Mouse (Mus musculus) brain, embryonic 18.5 days (tissue): ENCODE data around the gene Pkhd1.
A peak's percentile ranks its signal among the peaks of the same experiment; 100 is the strongest.

Source experiments
- DNase-seq: peaks from one replicate; pipeline ENCODE4 v3.0.0-alpha.2; 2012; ENCODE audit warnings: low read depth, low spot score

Gene Pkhd1

GRCm38 (mm10) chr1:20617849-20618530, at the start of gene Pkhd1:
TSS of gene Pkhd1 (minus strand) at chr1:20618064.
- no peak for DNase-seq

GRCm38 (mm10) chr1:20667567-20667966, 49.7 kb upstream of the Pkhd1 start:
- DNase-seq, result no peak

GRCm38 (mm10) chr1:20666233-20666632, 48.4 kb upstream of the Pkhd1 start:
- DNase-seq, result no peak

GRCm38 (mm10) chr1:20655085-20655484, 37.2 kb upstream of the Pkhd1 start:
- DNase-seq, result no peak

GRCm38 (mm10) chr1:20653513-20654506, 35.9 kb upstream of the Pkhd1 start:
- DNase-seq, result no peak

- DNase-seq, result no peak
These were observed 17.0 kb upstream of the Pkhd1 start for GRCm38 (mm10) chr1:20634856-20635255.

GRCm38 (mm10) chr1:20633276-20633869, 15.5 kb upstream of the Pkhd1 start:
- no peak for DNase-seq

- DNase-seq, result no peak
These were observed 6.7 kb upstream of the Pkhd1 start for GRCm38 (mm10) chr1:20624564-20624963.

- DNase-seq, result no peak
These were observed 5.5 kb upstream of the Pkhd1 start for GRCm38 (mm10) chr1:20623375-20623774.

- DNase-seq, result no peak
These were observed 2.7 kb upstream of the Pkhd1 start for GRCm38 (mm10) chr1:20620611-20621010.

- no peak for DNase-seq
These were observed 1.5 kb upstream of the Pkhd1 start for GRCm38 (mm10) chr1:20619363-20619762.

GRCm38 (mm10) chr1:20612643-20613042, 5.2 kb downstream of the Pkhd1 start:
- peak; percentile 6 for DNase-seq

GRCm38 (mm10) chr1:20605489-20605888, 12.4 kb downstream of the Pkhd1 start:
- no peak for DNase-seq

GRCm38 (mm10) chr1:20590488-20590887, 27.4 kb downstream of the Pkhd1 start:
- DNase-seq, result no peak

- DNase-seq, result no peak
These were observed 46.4 kb downstream of the Pkhd1 start for GRCm38 (mm10) chr1:20571469-20571868.

GRCm38 (mm10) chr1:20569430-20569829, 48.4 kb downstream of the Pkhd1 start:
- no peak for DNase-seq

- DNase-seq, result no peak
These were observed 59.4 kb downstream of the Pkhd1 start for GRCm38 (mm10) chr1:20558443-20558842.

GRCm38 (mm10) chr1:20554398-20554797, 63.5 kb downstream of the Pkhd1 start:
- peak; percentile 8 for DNase-seq

- DNase-seq, result no peak
These were observed 66.5 kb downstream of the Pkhd1 start for GRCm38 (mm10) chr1:20551334-20551733.

GRCm38 (mm10) chr1:20544526-20544925, 73.3 kb downstream of the Pkhd1 start:
- no peak for DNase-seq

GRCm38 (mm10) chr1:20513364-20514084, 104.3 kb downstream of the Pkhd1 start:
- peak; percentile 36 for DNase-seq

- no peak for DNase-seq
These were observed 118.9 kb downstream of the Pkhd1 start for GRCm38 (mm10) chr1:20498965-20499364.
